Comparison of ENCODE assay signal across 19 mouse cellular contexts in the genomic region with DNA sequence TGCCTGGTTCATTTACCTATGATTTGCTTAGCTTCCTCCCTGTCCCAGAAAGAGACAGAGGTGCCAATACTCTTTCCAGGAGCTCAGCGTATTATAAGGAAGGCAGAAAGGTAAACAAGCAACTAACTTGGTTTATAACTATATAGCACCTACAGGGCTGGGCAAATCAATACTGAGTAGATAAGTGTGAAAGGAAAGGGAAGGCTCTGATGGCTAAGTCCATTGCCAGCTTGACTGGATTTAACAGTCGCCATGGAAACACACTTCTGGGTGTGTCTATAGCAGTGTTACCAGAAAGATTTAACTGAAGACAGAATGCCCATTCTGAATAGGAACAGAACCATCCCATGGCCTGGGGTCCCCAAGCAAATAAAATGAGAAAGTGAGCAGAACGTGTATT.
"Had no signal": no experiment of that assay in that cellular context is flagged by ENCODE, and none has a peak within 500 bp of the region (broad histone marks: within the 10 kb centered on the region; RNA-seq: fewer than 3 reads in every experiment).

No protein-coding gene starts in this region.

- DNase-seq: liver, embryonic 13.5 days; liver, postnatal 0 days; lung, adult 2 months; lung, postnatal 14 days; lung, postnatal 36 days; right cerebral cortex, postnatal 14 days; thymus, adult 2 months; thymus, postnatal 25 days had no signal

- H3K4me2 ChIP-seq: liver, embryonic 13.5 days; liver, embryonic 15.5 days; lung, embryonic 15.5 days; midbrain, embryonic 12.5 days; midbrain, embryonic 15.5 days; neural tube, embryonic 13.5 days; neural tube, embryonic 15.5 days; stomach, embryonic 15.5 days had no signal

- H3K36me3 ChIP-seq: liver, embryonic 13.5 days; liver, embryonic 15.5 days; lung, embryonic 15.5 days; midbrain, embryonic 10.5 days; midbrain, embryonic 12.5 days; midbrain, embryonic 15.5 days; neural tube, embryonic 13.5 days; neural tube, embryonic 15.5 days; stomach, embryonic 15.5 days had no signal

- H3K4me1 ChIP-seq: liver, embryonic 13.5 days; liver, embryonic 15.5 days; lung, embryonic 15.5 days; midbrain, embryonic 10.5 days; midbrain, embryonic 12.5 days; midbrain, embryonic 15.5 days; neural tube, embryonic 13.5 days; neural tube, embryonic 15.5 days; stomach, embryonic 15.5 days had no signal

- H3K9ac ChIP-seq: liver, embryonic 13.5 days; liver, embryonic 15.5 days; liver, postnatal 0 days; lung, embryonic 15.5 days; midbrain, embryonic 12.5 days; midbrain, embryonic 15.5 days; neural tube, embryonic 13.5 days; neural tube, embryonic 15.5 days; stomach, embryonic 15.5 days had no signal

- H3K27ac ChIP-seq: liver, embryonic 13.5 days; liver, embryonic 15.5 days; lung, embryonic 15.5 days; macrophage; midbrain, embryonic 10.5 days; midbrain, embryonic 12.5 days; midbrain, embryonic 15.5 days; neural tube, embryonic 13.5 days; neural tube, embryonic 15.5 days; stomach, embryonic 15.5 days had no signal

- H3K9me3 ChIP-seq: liver, embryonic 13.5 days; liver, embryonic 15.5 days; lung, embryonic 15.5 days; midbrain, embryonic 10.5 days; midbrain, embryonic 12.5 days; midbrain, embryonic 15.5 days; neural tube, embryonic 13.5 days; neural tube, embryonic 15.5 days; stomach, embryonic 15.5 days had no signal

- H3K27me3 ChIP-seq: liver, embryonic 13.5 days; liver, embryonic 15.5 days; lung, embryonic 15.5 days; midbrain, embryonic 12.5 days; midbrain, embryonic 15.5 days; neural tube, embryonic 13.5 days; neural tube, embryonic 15.5 days; stomach, embryonic 15.5 days had no signal

- ATAC-seq: liver, postnatal 0 days; lung, postnatal 0 days; midbrain, embryonic 15.5 days had no signal

- H3K4me3 ChIP-seq: liver, embryonic 13.5 days; liver, embryonic 15.5 days; lung, embryonic 15.5 days; midbrain, embryonic 10.5 days; midbrain, embryonic 12.5 days; midbrain, embryonic 15.5 days; myocyte; neural tube, embryonic 13.5 days; neural tube, embryonic 15.5 days; stomach, embryonic 15.5 days had no signal
